Mouse (Mus musculus): Measurements from ENCODE around the gene Polr1c. TPM values are rescaled to one million over a fixed set of nuclear protein-coding genes. Genes with fewer than 3 reads are reported as not detected.

The Polr1c gene
- polyA plus RNA-seq, 1 experiment, result 1.6 TPM

GRCm38 (mm10) chr17:46241471-46241870, 6.4 kb downstream of the Polr1c start:
- no peaks in the 10 kb centered on the region for H3K9me3 ChIP-seq (ENCODE audit: control insufficient read depth, low read length)

GRCm38 (mm10) chr17:46239516-46240114, 8.2 kb downstream of the Polr1c start:
- peaks cover 95% of the 10 kb centered on the region for H3K36me3 ChIP-seq (ENCODE audit: control insufficient read depth)
- TF ChIP-seq GATA1 (IDR thresholded peaks at IDR 0.05; ENCODE audit: low read length) (no peak), TAL1 (IDR thresholded peaks at IDR 0.05; ENCODE audit: low read length) (no peak)
- H3K4me1 ChIP-seq (ENCODE audit: control insufficient read depth), result peaks cover 23% of the 10 kb centered on the region
- H3K9me3 ChIP-seq (ENCODE audit: control insufficient read depth, low read length), result no peaks in the 10 kb centered on the region
- no peaks in the 10 kb centered on the region for H3K27me3 ChIP-seq (ENCODE audit: control insufficient read depth)
- H3K4me3 ChIP-seq (replicated peaks), result no peak overlapping the region

More at GRCm38 (mm10) chr17:46241471-46241870, 6.4 kb downstream of the Polr1c start:
- Histone ChIP-seq H3K36me3 (ENCODE audit: control insufficient read depth) (peaks cover 96% of the 10 kb centered on the region), H3K27me3 (ENCODE audit: control insufficient read depth) (no peaks in the 10 kb centered on the region), H3K4me3 (replicated peaks) (no peak overlapping the region), H3K4me1 (ENCODE audit: control insufficient read depth) (peaks cover 24% of the 10 kb centered on the region)
- TF ChIP-seq TAL1 (IDR thresholded peaks at IDR 0.05; ENCODE audit: low read length) (no peak), GATA1 (IDR thresholded peaks at IDR 0.05; ENCODE audit: low read length) (no peak)

GRCm38 (mm10) chr17:46237480-46237879, 10.4 kb downstream of the Polr1c start:
- Histone ChIP-seq H3K4me1 (ENCODE audit: control insufficient read depth) (peaks cover 23% of the 10 kb centered on the region), H3K36me3 (ENCODE audit: control insufficient read depth) (peaks cover 93% of the 10 kb centered on the region), H3K9me3 (ENCODE audit: control insufficient read depth, low read length) (no peaks in the 10 kb centered on the region), H3K27me3 (ENCODE audit: control insufficient read depth) (no peaks in the 10 kb centered on the region), H3K4me3 (replicated peaks) (no peak overlapping the region)
- TF ChIP-seq GATA1 (IDR thresholded peaks at IDR 0.05; ENCODE audit: low read length) (no peak), TAL1 (IDR thresholded peaks at IDR 0.05; ENCODE audit: low read length) (no peak)

GRCm38 (mm10) chr17:46237079-46237478, 10.8 kb downstream of the Polr1c start:
- TF ChIP-seq TAL1 (IDR thresholded peaks at IDR 0.05; ENCODE audit: low read length) (no peak), GATA1 (IDR thresholded peaks at IDR 0.05; ENCODE audit: low read length) (no peak)
- Histone ChIP-seq H3K27me3 (ENCODE audit: control insufficient read depth) (no peaks in the 10 kb centered on the region), H3K9me3 (ENCODE audit: control insufficient read depth, low read length) (no peaks in the 10 kb centered on the region), H3K4me1 (ENCODE audit: control insufficient read depth) (peaks cover 23% of the 10 kb centered on the region), H3K4me3 (replicated peaks) (no peak overlapping the region), H3K36me3 (ENCODE audit: control insufficient read depth) (peaks cover 93% of the 10 kb centered on the region)

- TF ChIP-seq GATA1 (IDR thresholded peaks at IDR 0.05; ENCODE audit: low read length), result no peak
- TF ChIP-seq TAL1 (IDR thresholded peaks at IDR 0.05; ENCODE audit: low read length), result no peak
- peaks cover 91% of the 10 kb centered on the region for H3K36me3 ChIP-seq (ENCODE audit: control insufficient read depth)
- peaks cover 23% of the 10 kb centered on the region for H3K4me1 ChIP-seq (ENCODE audit: control insufficient read depth)
- no peaks in the 10 kb centered on the region for H3K27me3 ChIP-seq (ENCODE audit: control insufficient read depth)
- no peak overlapping the region for H3K4me3 ChIP-seq (replicated peaks)
- no peaks in the 10 kb centered on the region for H3K9me3 ChIP-seq (ENCODE audit: control insufficient read depth, low read length)
Measured at GRCm38 (mm10) chr17:46236067-46236466, 11.8 kb downstream of the Polr1c start.

- Histone ChIP-seq H3K36me3 (ENCODE audit: control insufficient read depth) (peaks cover 96% of the 10 kb centered on the region), H3K4me1 (ENCODE audit: control insufficient read depth) (no peaks in the 10 kb centered on the region), H3K4me3 (replicated peaks) (no peak overlapping the region), H3K9me3 (ENCODE audit: control insufficient read depth, low read length) (no peaks in the 10 kb centered on the region), H3K27me3 (ENCODE audit: control insufficient read depth) (no peaks in the 10 kb centered on the region)
- no peak for TF ChIP-seq GATA1 (IDR thresholded peaks at IDR 0.05; ENCODE audit: low read length)
- no peak for TF ChIP-seq TAL1 (IDR thresholded peaks at IDR 0.05; ENCODE audit: low read length)
Measured at GRCm38 (mm10) chr17:46227576-46227975, 20.3 kb downstream of the Polr1c start.

- Histone ChIP-seq H3K9me3 (ENCODE audit: control insufficient read depth, low read length) (no peaks in the 10 kb centered on the region), H3K4me3 (replicated peaks) (no peak overlapping the region), H3K27me3 (ENCODE audit: control insufficient read depth) (no peaks in the 10 kb centered on the region), H3K36me3 (ENCODE audit: control insufficient read depth) (peaks cover 96% of the 10 kb centered on the region), H3K4me1 (ENCODE audit: control insufficient read depth) (no peaks in the 10 kb centered on the region)
- no peak for TF ChIP-seq TAL1 (IDR thresholded peaks at IDR 0.05; ENCODE audit: low read length)
- no peak for TF ChIP-seq GATA1 (IDR thresholded peaks at IDR 0.05; ENCODE audit: low read length)
Measured at GRCm38 (mm10) chr17:46221601-46222000, 26.3 kb downstream of the Polr1c start.

- H3K36me3 ChIP-seq (ENCODE audit: control insufficient read depth), result peaks cover 92% of the 10 kb centered on the region
- H3K27me3 ChIP-seq (ENCODE audit: control insufficient read depth), result no peaks in the 10 kb centered on the region
- H3K4me1 ChIP-seq (ENCODE audit: control insufficient read depth), result no peaks in the 10 kb centered on the region
- H3K9me3 ChIP-seq (ENCODE audit: control insufficient read depth, low read length), result no peaks in the 10 kb centered on the region
- H3K4me3 ChIP-seq (replicated peaks), result no peak overlapping the region
- TF ChIP-seq TAL1 (IDR thresholded peaks at IDR 0.05; ENCODE audit: low read length), result no peak
- TF ChIP-seq GATA1 (IDR thresholded peaks at IDR 0.05; ENCODE audit: low read length), result no peak
Measured at GRCm38 (mm10) chr17:46210550-46210949, 37.3 kb downstream of the Polr1c start.

- H3K4me3 ChIP-seq (replicated peaks), result no peak overlapping the region
- peaks cover 65% of the 10 kb centered on the region for H3K36me3 ChIP-seq (ENCODE audit: control insufficient read depth)
- H3K9me3 ChIP-seq (ENCODE audit: control insufficient read depth, low read length), result no peaks in the 10 kb centered on the region
- H3K27me3 ChIP-seq (ENCODE audit: control insufficient read depth), result no peaks in the 10 kb centered on the region
- peaks cover 23% of the 10 kb centered on the region for H3K4me1 ChIP-seq (ENCODE audit: control insufficient read depth)
- no peak for TF ChIP-seq TAL1 (IDR thresholded peaks at IDR 0.05; ENCODE audit: low read length)
- no peak for TF ChIP-seq GATA1 (IDR thresholded peaks at IDR 0.05; ENCODE audit: low read length)
Measured at GRCm38 (mm10) chr17:46206676-46207075, 41.2 kb downstream of the Polr1c start.

- no peaks in the 10 kb centered on the region for H3K9me3 ChIP-seq (ENCODE audit: control insufficient read depth, low read length)
- H3K27me3 ChIP-seq (ENCODE audit: control insufficient read depth), result no peaks in the 10 kb centered on the region
- H3K36me3 ChIP-seq (ENCODE audit: control insufficient read depth), result peaks cover 64% of the 10 kb centered on the region
- H3K4me3 ChIP-seq (replicated peaks), result peak overlapping the region; percentile 95
- TF ChIP-seq GATA1 (IDR thresholded peaks at IDR 0.05; ENCODE audit: low read length), result no peak
- TF ChIP-seq TAL1 (IDR thresholded peaks at IDR 0.05; ENCODE audit: low read length), result no peak
- H3K4me1 ChIP-seq (ENCODE audit: control insufficient read depth), result peaks cover 46% of the 10 kb centered on the region
Measured at GRCm38 (mm10) chr17:46203078-46203477, 44.8 kb downstream of the Polr1c start.

All from erythroblast, embryonic 14.5 days (primary cell).